Mouse (Mus musculus): ENCODE results near the gene Trappc2. TPM values are rescaled to one million over a fixed set of nuclear protein-coding genes. Genes with fewer than 3 reads are reported as not detected.

Trappc2 gene
- polyA plus RNA-seq, 1 experiment from 2014 or later = 23.4 TPM

DNA sequence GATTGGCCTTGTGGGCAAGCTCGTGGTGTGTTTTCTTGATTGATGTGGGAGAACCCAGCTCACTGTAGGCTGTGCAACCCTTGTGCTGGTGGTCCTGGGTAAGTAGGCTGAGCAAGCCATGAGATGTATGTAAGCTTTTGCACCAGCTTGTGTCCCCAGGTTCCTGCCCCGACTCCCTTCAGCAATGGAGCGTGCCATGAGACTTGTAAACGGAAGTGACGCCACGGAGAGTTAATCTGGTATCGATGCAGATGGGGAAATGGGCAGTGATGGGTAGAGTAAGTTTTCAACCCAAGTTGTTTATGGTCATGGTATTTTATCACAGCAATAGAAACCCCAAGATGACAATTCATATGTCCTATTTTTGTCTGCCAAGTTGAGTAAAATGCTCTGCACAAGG lies 27.9 kb downstream of the Trappc2 start:
- Histone ChIP-seq H3K27me3 (ENCODE audit: insufficient read depth, low read length) (peaks cover 5% of the 10 kb centered on the region; the same call in 1 of the 2 replicates), H3K4me3 (ENCODE audit: low read length) (no peak overlapping the region), H3K9ac (replicated peaks; ENCODE audit: low read length) (no peak overlapping the region), H3K9me3 (ENCODE audit: low read length) (no peaks in the 10 kb centered on the region), H3K27ac (ENCODE audit: low read length) (no peak overlapping the region), H3K4me2 (replicated peaks; ENCODE audit: low read depth, low read length) (no peak overlapping the region), H3K36me3 (ENCODE audit: insufficient read depth, low read length) (no peaks in the 10 kb centered on the region), H3K4me1 (ENCODE audit: insufficient read depth, low read length) (no peaks in the 10 kb centered on the region)
- WGBS = 91% methylated on average over 7 of the region's 7 CpGs
- no peak for ATAC-seq (ENCODE audit: low FRiP score, low TSS enrichment)

DNA sequence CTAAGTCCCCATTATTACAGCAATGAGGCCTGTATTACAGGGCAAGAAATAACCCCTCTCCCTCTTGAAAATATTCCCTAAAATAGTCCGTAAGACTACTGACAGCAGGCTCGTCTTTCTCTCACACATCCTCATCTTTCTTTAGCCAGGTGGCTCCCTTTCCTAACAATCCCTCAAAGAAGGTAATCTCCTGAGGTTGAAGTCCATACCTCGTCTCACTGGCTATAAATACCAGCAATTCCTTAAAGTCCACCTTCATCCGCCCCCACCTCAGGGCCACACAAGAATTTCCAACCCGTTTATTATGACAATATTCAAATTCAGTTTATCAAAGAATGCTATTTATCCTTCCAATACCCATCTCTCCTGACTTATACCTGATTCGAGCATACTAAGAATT lies 32.2 kb downstream of the Trappc2 start:
- WGBS = 77% methylated on average over 6 of the region's 6 CpGs
- Histone ChIP-seq H3K27ac (ENCODE audit: low read length) (no peak overlapping the region), H3K4me3 (ENCODE audit: low read length) (no peak overlapping the region), H3K9ac (replicated peaks; ENCODE audit: low read length) (no peak overlapping the region), H3K4me1 (ENCODE audit: insufficient read depth, low read length) (no peaks in the 10 kb centered on the region; the same call in 1 of the 2 replicates), H3K4me2 (replicated peaks; ENCODE audit: low read depth, low read length) (no peak overlapping the region), H3K9me3 (ENCODE audit: low read length) (no peaks in the 10 kb centered on the region), H3K27me3 (ENCODE audit: insufficient read depth, low read length) (peaks cover 12% of the 10 kb centered on the region; the same call in 1 of the 2 replicates), H3K36me3 (ENCODE audit: insufficient read depth, low read length) (no peaks in the 10 kb centered on the region)
- ATAC-seq (ENCODE audit: low FRiP score, low TSS enrichment) = no peak

DNA sequence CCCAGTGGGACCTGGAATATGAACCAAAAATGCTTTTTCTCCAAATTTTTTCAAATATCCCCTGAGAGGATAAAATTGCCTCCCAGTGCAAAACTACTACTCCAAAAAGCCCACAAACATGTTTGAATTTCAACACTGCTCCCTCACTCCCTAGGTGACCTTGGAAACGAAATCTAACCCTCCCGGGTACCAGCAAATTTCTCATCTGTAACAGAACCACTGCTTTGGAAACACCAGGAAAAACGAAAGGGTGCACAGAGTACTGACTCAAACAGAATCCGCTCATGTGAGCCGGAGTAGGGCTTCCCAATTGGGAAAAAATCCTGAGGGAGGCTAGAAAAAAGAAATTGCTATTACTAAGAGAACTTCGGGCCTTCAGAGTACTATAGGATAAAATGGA lies 37.0 kb downstream of the Trappc2 start:
- Histone ChIP-seq H3K27ac (ENCODE audit: low read length) (no peak overlapping the region), H3K36me3 (ENCODE audit: insufficient read depth, low read length) (no peaks in the 10 kb centered on the region), H3K4me2 (replicated peaks; ENCODE audit: low read depth, low read length) (peak overlapping the region; percentile 59), H3K27me3 (ENCODE audit: insufficient read depth, low read length) (peaks cover 6% of the 10 kb centered on the region; the same call in 1 of the 2 replicates), H3K9ac (replicated peaks; ENCODE audit: low read length) (0 out of 2 replicates have a peak overlapping the region, but pooled peaks have one; percentile 38), H3K4me1 (ENCODE audit: insufficient read depth, low read length) (no peaks in the 10 kb centered on the region; the same call in 1 of the 2 replicates), H3K9me3 (ENCODE audit: low read length) (no peaks in the 10 kb centered on the region), H3K4me3 (ENCODE audit: low read length) (peak overlapping the region; percentile 66; the same call in 1 of the 2 replicates)
- ATAC-seq (ENCODE audit: low FRiP score, low TSS enrichment) = no peak
- 50% methylated on average over 6 of the region's 6 CpGs for WGBS

GRCm38 (mm10) chrX:166478631-166479364 lies 38.4 kb downstream of the Trappc2 start:
- ATAC-seq (ENCODE audit: low FRiP score, low TSS enrichment) = peak; percentile 39; the same call in 1 of the 2 replicates
- Histone ChIP-seq H3K4me3 (ENCODE audit: low read length) (peak overlapping the region; percentile 66), H3K27me3 (ENCODE audit: insufficient read depth, low read length) (peaks cover 3% of the 10 kb centered on the region; the same call in 1 of the 2 replicates), H3K9me3 (ENCODE audit: low read length) (no peaks in the 10 kb centered on the region), H3K9ac (replicated peaks; ENCODE audit: low read length) (peak overlapping the region; percentile 81), H3K27ac (ENCODE audit: low read length) (peak overlapping the region; percentile 84), H3K36me3 (ENCODE audit: insufficient read depth, low read length) (no peaks in the 10 kb centered on the region), H3K4me2 (replicated peaks; ENCODE audit: low read depth, low read length) (peak overlapping the region; percentile 59), H3K4me1 (ENCODE audit: insufficient read depth, low read length) (no peaks in the 10 kb centered on the region; the same call in 1 of the 2 replicates)
- WGBS = 28% methylated on average over 28 of the region's 28 CpGs

DNA sequence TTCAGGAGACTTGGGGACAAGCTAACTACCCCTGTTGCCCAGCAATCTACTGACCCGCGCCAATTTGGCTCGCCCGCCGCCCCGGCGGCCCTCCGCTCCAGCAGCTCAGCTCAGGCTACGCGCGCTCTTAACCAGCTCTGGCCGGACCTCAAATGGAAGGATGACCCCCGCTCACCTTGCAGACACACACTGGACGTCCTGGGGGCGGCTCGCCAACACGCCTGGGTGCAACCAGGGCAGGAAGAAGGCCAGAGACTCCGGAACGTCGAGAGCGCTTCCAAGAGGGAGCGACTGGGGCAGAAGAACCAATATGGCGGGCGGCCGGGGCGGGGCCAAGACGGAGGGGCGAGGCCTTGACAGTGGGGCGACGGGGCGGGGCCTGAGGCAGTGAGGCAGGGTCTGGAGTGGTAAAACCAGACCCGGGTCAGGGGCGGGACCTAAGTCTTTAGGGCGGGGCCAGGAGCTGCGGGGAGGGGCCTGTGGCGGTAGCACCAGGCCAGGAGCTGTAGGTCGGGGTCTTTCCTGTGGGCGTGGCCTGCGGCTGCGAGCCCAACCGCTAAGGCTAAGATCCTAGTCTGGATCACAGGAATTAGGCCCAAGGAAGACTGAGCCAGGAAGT lies 39.1 kb downstream of the Trappc2 start, which contains the start of gene Rab9:
Rab9 (minus strand) TSS at position 503 of the 619 bp plus-strand sequence.
- ATAC-seq (ENCODE audit: low FRiP score, low TSS enrichment) = peak; percentile 98
- H3K9me3 ChIP-seq (ENCODE audit: low read length) = no peaks in the 10 kb centered on the region

GRCm38 (mm10) chrX:166495052-166495451 lies 54.7 kb downstream of the Trappc2 start:
- ATAC-seq (ENCODE audit: low FRiP score, low TSS enrichment) = no peak
- Histone ChIP-seq H3K27ac (ENCODE audit: low read length) (no peak overlapping the region), H3K27me3 (ENCODE audit: insufficient read depth, low read length) (no peaks in the 10 kb centered on the region), H3K4me1 (ENCODE audit: insufficient read depth, low read length) (no peaks in the 10 kb centered on the region), H3K4me3 (ENCODE audit: low read length) (no peak overlapping the region), H3K9me3 (ENCODE audit: low read length) (no peaks in the 10 kb centered on the region), H3K9ac (replicated peaks; ENCODE audit: low read length) (no peak overlapping the region), H3K4me2 (replicated peaks; ENCODE audit: low read depth, low read length) (no peak overlapping the region), H3K36me3 (ENCODE audit: insufficient read depth, low read length) (no peaks in the 10 kb centered on the region)
- WGBS = 93% methylated on average over 2 of the region's 2 CpGs

More for the DNA sequence above, 39.1 kb downstream of the Trappc2 start, which contains the start of gene Rab9:
- H3K4me2 ChIP-seq (replicated peaks; ENCODE audit: low read depth, low read length) = peak within 1 kb of the TSS; percentile 59
- no peaks in the 10 kb centered on the region for H3K36me3 ChIP-seq (ENCODE audit: insufficient read depth, low read length)
- H3K4me1 ChIP-seq (ENCODE audit: insufficient read depth, low read length) = no peaks in the 10 kb centered on the region; the same call in 1 of the 2 replicates
- 16% methylated on average over 37 of the region's 41 CpGs for WGBS
- H3K27me3 ChIP-seq (ENCODE audit: insufficient read depth, low read length) = peaks cover 3% of the 10 kb centered on the region; the same call in 1 of the 2 replicates
- peak within 1 kb of the TSS; percentile 84 for H3K27ac ChIP-seq (ENCODE audit: low read length)
- H3K4me3 ChIP-seq (ENCODE audit: low read length) = peak within 1 kb of the TSS; percentile 66
- peak within 1 kb of the TSS; percentile 81 for H3K9ac ChIP-seq (replicated peaks; ENCODE audit: low read length)

DNA sequence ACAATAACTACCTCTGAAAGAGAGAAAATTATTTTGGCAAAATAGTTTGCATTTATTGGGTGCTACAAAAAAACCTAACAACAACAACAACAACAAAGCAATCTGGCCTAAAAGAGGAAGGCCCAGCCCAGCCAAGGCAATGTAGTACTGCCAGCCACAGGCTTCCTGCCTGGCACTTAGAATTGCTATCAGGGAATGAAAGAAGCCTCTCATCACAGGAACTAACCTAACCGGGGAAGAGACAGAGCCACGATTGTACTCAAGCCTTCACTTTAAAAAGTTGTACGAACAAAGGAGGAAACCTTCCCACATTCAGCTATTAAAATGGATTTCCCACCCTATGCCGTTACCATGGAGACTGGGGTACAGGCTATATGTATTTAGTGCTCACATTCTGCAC lies 57.4 kb downstream of the Trappc2 start:
- H3K4me1 ChIP-seq (ENCODE audit: insufficient read depth, low read length) = no peaks in the 10 kb centered on the region
- 71% methylated on average over 4 of the region's 4 CpGs for WGBS
- no peak for ATAC-seq (ENCODE audit: low FRiP score, low TSS enrichment)
- H3K4me3 ChIP-seq (ENCODE audit: low read length) = no peak overlapping the region
- no peaks in the 10 kb centered on the region for H3K9me3 ChIP-seq (ENCODE audit: low read length)
- no peaks in the 10 kb centered on the region for H3K36me3 ChIP-seq (ENCODE audit: insufficient read depth, low read length)
- H3K4me2 ChIP-seq (replicated peaks; ENCODE audit: low read depth, low read length) = no peak overlapping the region
- no peak overlapping the region for H3K9ac ChIP-seq (replicated peaks; ENCODE audit: low read length)
- H3K27ac ChIP-seq (ENCODE audit: low read length) = no peak overlapping the region
- H3K27me3 ChIP-seq (ENCODE audit: insufficient read depth, low read length) = 0 out of 2 replicates have a peak, but pooled peaks cover 4% of the 10 kb centered on the region

DNA sequence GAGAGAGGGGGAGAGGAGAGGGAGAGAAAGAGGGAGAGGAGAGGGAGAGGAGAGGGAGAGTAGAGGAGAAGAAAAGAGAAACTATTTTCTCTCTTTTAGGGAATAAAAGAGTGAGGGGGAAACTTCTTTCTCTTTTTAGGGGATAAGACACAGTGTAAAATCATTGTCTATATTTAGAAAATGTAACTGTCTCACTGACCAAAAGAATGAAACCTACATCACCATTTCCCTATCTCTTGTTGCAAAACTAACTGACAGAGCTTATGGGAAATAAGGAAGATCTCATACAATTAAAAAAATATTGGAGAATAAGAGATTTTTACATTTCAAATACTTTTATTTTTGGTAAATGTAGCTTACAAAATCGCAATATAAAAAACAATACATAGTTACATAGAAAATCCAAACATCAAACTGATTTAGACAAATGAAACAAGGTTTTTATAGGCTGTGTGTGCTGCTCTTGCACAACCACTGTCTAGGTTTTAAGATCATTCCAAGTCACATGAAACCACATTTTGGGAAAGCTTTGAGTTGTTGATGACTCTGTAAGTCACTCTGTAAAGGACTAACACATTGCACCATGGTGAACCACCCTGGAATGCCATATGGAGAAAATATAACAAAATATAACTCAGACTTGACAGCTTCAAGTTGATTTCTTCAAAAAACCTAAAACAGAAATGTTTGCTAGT lies 59.3 kb downstream of the Trappc2 start:
- H3K4me2 ChIP-seq (replicated peaks; ENCODE audit: low read depth, low read length) = no peak overlapping the region
- 0 out of 2 replicates have a peak, but pooled peaks cover 4% of the 10 kb centered on the region for H3K36me3 ChIP-seq (ENCODE audit: insufficient read depth, low read length)
- no peak for ATAC-seq (ENCODE audit: low FRiP score, low TSS enrichment)
- H3K27me3 ChIP-seq (ENCODE audit: insufficient read depth, low read length) = 0 out of 2 replicates have a peak, but pooled peaks cover 4% of the 10 kb centered on the region
- no peak overlapping the region for H3K9ac ChIP-seq (replicated peaks; ENCODE audit: low read length)
- no peak overlapping the region for H3K4me3 ChIP-seq (ENCODE audit: low read length)
- no peak overlapping the region for H3K27ac ChIP-seq (ENCODE audit: low read length)
- no peaks in the 10 kb centered on the region for H3K9me3 ChIP-seq (ENCODE audit: low read length)
- no peaks in the 10 kb centered on the region for H3K4me1 ChIP-seq (ENCODE audit: insufficient read depth, low read length)
- WGBS = 67% methylated on average over 1 of the region's 1 CpGs
